Mouse (Mus musculus) ovary, postnatal 14 days (tissue): ENCODE data around the gene Eif2b3.
A peak's percentile ranks its signal among the peaks of the same experiment; 100 is the strongest.

Experiments
- DNase-seq: peaks from one replicate; pipeline ENCODE4 v3.0.0; 2022; ENCODE audit warnings: low spot score

Gene Eif2b3

DNA sequence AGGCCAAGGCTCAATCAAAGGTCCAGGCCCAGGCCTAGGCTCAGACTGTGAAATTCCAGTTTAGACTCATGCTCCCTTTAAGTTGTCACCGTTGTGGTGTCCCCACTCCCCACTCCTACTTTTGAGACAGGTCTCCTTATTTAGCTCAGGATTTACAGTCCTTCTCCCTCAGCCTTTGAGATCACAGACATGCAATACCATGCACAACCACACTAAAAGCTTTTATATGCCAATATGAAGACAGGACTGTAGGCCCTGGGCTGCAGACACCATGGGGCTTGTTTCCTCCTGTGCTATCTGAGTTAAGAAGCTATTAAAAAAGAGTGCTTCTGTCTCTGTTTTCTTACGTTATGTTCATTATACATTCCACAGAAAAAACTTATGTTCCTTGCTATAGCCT lies 1.5 kb upstream of the Eif2b3 start:
- no peak for DNase-seq

DNA sequence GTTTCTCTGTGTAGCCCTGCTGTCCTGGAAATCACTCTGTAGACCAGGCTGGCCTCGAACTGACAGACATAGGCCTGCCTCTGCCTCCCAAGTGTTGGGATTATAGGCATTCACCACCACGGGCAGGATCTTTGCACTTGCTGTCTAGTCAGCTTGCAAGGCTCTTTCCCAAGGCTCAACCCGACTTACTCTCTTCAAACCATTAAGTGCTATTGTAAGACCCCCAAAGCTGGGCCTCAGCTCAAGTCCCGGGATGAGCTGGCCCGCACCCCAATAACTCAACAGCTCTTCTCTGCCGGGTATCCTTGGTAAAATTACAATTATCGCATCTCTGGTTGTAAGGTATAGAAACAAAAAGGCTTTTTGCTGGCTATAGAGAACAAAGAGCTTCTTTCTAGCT lies 875 bp upstream of the Eif2b3 start:
- DNase-seq = no peak

DNA sequence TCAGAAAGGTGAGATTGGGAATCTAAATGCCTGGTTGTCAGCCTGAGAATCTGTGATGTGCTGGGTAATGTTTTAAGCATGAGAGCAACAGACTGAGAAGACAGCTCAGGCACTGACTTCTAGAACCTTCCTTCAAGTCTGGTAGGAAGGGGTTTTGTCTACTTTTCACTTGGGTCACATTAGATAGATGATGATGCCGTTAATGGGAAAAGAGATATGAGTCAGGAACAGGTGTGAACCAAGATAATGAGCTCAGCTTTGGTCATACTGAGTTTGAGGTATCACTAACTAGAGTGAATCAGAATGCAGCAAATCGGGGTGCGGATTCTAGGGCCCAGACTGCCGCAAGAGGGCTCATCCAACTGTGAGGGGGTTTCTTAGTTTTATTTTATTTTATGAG lies 4.3 kb downstream of the Eif2b3 start:
- no peak for DNase-seq

DNA sequence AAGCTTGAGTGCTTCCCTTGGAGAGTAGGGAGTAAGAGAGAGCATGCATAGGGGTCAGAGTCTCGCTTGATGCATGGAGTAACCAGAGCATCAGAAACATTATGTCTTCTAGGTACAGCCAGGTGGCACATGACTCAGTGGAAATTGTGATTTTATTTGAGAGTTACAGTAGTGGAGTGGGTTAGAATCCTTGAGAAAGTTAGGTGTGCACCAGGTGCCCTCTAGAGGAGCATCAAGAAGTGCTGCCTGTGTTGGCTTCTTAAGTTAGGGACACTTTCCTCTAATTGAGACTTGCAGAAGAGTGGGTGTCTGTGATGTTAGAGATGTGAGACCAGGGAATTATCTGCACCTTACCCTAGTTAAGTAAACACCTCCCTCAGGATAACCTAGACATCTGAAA lies 11.9 kb downstream of the Eif2b3 start:
- no peak for DNase-seq

DNA sequence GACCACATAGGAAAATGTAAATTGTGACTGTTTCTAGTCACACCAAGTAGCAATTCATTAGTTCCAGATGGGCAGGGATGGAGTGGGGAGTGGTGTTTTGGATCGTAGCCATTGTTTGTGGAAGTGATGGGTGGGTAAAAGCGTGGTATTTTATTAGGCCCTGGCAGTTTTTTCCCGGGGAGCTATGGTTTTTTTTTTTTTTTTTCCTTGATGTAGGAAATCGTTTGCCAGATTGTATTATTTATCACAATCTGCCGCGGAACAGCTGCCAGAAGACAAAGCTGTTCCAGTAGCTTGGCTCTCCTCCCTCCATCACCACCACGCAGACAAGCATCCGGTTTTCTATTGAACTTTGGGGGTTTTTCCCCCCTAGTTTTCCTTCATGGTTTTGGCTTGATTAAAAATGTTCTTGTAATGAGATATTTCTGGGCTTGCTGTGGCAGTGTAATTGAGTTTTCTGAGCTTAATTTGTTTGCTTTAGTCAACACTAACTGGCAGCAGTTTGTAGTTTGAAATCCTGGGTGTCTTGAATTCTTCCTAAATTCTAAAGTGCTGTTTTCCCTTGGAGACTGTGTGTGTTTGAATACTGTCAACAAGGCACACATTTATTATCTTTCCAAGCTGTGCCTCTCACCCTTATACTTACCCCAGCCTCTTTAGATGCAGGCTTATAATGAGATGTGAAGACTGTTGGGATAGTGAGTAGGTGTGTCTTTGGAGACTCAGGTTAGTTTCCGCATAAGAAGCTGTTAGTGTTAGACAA lies 20.9 kb downstream of the Eif2b3 start:
- DNase-seq = peak; percentile 44

DNA sequence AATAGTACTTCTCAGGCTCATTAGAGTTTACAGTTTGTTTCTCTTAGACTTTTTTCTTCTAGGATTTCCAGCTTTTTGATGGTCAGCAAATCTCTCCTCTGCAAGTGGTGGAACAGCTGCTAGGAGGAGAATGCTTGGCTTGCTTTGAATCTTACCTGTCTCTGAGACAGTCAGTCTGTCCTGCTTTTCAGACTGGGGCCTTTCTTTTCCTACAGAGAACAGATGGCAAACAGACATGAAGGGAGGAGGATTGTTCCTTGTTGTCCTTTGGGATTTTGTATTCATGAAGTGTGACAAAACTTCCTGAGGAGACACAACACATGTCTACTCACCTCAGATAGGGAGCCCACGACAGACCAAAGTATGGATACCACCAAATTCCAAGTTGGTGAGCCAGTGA lies 21.6 kb downstream of the Eif2b3 start:
- DNase-seq = no peak

DNA sequence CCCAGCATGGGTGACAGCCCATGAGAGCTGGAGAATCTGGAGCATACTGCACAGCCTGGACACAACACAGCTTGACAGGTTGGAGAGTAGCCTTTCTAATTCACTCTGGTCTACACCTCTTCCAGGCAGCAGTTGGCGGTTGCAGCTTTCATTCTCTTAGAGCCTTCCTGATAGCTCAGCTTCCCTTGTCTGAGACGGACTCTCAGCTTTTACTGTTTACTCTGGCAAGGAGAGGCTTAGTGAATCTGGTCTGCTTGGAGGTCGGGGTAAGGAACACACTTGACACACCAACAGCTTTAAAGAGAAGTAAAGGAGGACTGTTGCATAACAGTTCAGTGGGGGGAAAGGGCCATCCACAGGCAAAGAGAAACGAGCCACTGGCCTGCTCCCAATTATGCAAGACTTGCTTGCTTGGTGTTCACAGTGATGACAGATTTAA lies 22.1 kb downstream of the Eif2b3 start:
- peak; percentile 31 for DNase-seq

DNA sequence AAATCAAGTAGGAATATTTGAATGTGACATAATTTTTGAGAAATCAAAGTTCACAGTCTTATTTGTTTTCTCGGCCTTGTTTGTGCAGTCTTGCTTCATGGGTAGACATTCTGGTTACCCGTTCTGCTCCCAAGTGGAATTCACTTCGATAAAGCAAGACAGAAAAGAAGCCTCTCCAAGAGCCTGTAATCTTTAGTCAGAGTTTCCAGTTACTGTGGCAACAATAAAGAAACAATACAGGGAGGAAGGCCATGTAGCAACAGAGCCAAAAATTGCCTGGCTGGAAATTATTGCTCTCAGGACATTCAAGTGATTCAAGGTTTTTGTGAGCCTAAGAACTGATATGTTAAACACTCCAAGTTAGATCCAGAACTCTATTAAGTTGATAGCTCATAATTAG lies 29.6 kb downstream of the Eif2b3 start:
- DNase-seq = no peak

DNA sequence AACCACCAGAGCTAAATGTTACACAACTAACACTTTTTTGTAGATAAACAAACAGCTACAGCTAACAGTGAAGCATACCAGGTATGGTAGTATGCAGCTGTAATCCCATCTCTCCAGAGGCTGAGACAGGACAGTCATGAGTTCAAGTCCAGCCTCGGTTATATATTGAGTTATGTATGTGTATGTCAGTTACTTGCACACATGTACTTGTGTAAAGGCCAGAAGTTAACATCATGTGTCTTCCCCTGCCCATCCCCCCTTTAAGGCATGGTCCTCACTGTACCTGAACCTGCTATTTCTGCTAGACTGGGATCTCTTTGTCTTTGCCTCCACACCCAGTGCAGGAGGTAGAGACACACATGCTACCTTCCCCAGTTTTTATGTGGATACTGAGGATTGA lies 30.3 kb downstream of the Eif2b3 start:
- no peak for DNase-seq

DNA sequence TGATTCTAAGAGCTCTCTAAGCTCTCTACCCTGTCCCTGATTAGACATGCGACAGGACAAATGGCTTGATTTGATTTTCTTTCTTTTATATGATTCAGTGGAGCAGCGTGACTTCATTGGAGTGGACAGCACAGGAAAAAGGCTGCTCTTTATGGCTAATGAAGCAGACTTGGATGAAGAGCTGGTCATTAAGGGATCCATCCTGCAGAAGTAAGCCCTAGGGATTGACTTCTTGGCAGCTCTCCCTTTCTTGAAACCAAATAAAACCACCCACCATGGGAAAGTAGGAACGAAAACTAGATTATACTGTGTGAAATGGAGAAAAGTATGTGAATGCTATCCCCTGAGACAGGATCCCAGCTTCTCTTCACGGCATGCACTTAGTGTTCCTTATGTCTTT lies 33.4 kb downstream of the Eif2b3 start:
- no peak for DNase-seq

DNA sequence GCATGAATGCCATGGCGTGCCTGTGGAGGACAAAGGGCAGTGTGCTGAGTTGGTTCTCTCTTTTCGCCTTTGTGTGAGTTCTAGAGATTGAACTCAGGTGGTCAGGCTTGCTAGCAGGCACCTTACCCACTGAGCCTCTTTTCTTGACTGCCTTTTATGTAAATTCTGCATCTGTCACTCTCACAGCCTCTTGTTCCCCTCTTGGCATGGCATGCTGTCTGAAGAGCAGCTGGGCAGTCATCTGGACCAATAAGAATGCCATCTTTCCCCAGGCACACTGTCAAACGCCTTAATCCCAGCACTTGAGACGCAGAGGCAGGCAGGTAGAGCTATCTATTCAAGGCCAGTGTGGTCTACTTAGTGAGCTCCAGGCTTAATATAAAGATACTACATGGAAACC lies 34.8 kb downstream of the Eif2b3 start:
- no peak for DNase-seq

DNA sequence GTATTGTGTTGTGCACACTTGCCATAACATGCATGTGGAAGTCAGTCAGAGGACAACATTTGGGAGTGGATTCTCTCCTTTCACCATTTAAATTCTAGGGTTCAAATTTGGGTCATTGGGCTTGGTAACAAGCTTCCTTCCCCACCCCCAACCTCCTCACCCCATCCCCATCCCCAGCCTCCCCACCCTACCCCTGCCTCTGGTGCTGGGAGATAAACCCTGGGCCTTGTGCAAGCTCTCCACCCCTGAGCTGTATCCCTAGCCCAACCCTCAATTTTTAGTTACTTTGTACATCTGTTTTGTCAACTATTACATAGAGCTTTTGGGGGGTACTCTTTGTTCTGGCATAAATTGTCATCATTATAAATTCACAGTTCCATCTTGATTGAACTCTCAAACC lies 36.9 kb downstream of the Eif2b3 start:
- DNase-seq = no peak

DNA sequence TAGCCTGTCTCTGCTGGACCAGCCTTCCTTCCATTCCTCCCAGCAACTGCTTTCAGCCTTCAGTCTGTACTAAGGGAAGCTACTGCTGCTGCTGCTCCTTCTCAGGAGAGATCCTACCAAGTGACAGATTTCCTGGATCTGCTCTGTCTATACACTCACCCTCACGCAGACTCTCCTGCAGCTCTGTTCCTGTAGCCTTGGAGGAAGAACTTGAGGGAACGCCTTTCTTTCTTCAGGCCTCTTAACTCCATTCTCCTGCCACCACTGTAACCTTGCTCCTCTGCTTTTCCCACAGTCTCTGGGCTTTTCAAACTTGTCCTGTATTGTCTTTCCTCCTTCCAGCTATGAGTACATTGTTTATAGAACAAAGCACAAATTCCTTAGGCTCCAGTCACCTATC lies 37.3 kb downstream of the Eif2b3 start:
- no peak for DNase-seq

DNA sequence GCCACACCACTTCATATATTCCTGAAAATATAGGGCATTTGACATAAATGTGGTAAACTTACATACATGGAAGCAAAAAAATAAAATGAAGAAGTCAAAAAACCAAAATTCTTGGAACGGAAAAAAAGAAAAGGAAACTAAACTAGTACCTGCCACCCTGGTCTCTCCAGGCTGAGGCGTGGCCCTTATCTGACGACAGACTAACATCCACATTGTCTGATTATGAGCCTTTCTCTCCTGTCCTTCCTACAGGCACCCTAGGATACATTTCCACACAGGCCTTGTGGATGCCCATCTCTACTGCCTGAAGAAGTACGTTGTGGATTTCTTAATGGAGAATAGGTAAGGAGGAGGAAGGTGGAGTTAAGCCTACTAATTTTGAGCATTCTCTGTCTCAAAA lies 39.3 kb downstream of the Eif2b3 start:
- no peak for DNase-seq

DNA sequence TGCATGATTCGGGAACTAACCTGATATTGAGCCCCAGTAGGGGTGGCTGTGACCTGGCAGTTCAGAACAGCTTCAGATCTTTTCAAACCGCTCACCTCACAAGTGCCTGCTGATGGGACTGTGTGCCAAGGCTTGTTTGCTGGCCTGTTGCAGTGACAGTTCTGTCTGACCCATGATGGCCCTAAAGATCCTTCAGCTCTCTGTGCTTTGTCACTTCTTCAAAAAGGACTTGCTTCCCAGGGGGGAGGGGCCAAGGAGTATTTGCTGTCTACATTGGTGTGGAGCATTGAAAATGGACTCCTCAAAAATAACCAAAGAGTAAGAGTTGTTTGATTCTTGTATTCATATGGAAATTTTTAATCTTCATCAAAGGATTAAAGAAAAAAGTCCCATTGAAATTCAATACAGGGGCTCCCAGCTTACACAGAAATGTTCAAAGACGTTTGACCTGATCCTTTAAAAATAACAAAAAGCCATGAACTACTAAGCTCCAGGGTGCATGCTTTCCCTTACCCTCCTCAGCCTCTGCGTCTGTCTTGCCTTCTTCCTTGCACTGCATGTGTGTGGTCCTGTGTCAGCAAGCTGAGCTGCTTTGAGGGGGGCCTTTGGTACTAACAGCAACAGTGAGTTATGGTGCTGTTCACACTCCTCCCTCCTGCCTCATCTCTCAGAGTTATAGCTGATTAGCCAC lies 43.6 kb downstream of the Eif2b3 start:
- DNase-seq = no peak

DNA sequence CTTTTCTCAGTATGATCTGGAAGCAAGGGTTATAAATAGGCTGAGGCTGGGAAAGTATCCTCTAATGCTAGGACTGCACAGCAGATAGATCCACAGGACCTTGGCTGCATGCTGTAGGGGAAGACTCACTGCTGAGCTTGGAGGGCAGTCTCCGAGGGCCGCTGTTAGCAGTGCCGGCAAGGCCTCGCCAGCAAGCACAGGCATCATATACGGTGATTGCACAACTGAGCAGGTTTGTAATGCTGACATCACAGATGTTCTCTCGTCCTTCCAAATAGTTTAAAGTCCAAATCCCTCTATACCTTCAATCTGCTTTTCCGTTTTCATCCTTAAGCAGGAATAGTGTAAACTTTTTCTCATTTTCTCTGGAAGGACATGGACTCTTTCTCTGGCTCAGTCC lies 48.8 kb downstream of the Eif2b3 start:
- DNase-seq = no peak

DNA sequence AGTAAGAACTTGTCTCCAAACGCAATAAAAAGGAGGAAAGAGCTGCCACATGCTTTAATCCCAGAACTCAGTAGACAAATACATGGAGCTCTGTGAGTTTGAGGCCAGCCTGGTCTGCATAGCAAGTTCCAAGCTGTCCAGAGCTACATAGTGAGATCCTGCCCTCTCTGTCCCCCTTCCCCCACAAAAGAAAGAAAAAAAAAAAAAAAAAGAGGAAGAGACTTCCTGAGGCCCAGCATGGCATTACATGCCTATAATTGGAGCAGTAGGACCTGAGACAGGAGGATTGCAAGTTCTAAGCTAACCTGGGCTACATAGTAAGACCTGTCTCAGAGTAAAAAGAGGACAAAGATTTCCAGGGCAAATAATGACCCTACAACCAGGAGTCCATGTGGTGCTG lies 50.4 kb downstream of the Eif2b3 start:
- DNase-seq = no peak

DNA sequence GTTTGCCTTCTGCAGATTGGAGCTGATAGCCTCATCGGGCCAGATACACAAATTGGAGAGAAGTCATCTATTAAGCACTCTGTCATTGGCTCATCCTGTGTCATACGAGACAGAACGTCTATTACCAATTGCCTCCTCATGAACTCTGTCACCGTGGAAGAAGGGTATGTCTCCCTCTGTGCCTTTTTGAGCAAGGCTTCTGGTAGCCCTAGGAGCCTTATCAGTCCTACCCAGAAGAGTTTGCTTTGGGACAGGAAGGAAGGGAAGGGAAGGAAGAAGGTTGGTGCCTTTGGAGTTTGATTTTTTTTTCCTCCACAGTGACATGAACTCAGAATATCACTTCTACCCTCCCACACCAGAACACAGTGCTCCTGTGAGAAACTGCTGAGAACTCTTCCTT lies 51.4 kb downstream of the Eif2b3 start:
- no peak for DNase-seq

DNA sequence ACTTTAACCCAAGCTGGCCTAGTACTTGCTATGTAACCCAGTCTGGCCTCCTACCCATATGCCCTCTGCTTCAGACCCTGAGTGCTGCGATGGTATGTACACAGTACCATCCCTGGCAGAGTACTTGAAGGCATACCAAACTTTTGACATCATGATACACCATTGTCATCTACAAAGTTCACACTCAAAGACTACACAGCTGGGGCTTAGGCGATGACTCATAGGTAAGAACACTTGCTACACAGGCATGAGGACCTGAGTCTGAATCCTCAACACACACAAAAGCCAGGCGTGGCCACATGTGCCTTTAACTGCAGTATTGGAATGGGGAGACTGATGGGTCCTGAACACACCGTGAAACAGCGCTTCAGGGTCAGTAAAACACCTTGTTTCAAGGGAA lies 52.0 kb downstream of the Eif2b3 start:
- DNase-seq = no peak

DNA sequence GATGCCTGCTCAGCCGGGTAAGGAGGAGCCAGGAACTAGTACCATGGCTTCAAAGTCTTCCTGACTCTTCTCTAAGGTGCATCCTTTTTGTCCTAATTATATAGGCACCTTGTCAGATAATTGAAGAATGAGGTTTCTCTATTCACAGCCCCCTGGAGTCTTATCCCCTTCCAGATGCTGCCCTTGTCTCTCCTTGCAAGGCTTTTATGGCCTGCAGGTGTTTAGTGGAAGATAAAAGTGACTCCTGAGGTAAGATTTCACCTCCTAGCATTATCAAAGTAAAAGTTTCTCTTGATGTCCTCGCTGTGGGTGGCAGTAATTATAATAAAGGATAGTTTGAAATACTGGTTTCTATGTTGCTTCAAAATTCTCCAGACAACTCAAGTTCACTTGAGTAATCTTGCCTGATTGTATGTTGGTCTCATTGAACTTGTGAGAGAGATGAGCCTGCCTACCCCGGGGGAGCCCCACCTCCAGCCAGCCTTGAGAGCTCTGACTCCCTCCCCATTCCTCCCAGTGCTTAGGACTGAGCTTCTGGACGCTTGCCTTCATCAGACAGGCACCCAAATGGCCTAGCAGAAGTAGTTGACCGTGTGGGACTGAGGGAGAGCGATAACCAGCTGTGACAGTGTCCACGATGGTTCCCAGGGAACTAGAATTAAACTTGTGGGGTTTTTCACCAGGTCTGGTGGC lies 68.9 kb downstream of the Eif2b3 start:
- no peak for DNase-seq

DNA sequence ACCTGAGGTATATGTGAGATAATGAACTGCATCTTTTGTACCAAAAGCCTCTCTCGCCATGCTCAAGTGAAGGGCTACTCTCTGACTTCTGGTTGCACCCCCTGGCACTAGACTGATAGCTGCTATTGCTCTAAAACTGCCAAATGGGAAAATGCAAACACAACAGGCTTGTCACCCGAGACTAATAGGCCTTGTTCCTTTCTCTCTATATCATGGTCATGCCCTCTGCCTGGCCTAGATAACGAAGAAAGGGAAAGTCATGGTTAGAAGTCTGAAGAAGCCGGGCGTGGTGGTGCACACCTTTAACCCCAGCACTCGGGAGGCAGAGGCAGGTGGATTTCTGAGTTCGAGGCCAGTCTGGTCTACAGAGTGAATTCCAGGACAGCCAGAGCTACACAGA lies 71.4 kb downstream of the Eif2b3 start:
- DNase-seq = no peak

DNA sequence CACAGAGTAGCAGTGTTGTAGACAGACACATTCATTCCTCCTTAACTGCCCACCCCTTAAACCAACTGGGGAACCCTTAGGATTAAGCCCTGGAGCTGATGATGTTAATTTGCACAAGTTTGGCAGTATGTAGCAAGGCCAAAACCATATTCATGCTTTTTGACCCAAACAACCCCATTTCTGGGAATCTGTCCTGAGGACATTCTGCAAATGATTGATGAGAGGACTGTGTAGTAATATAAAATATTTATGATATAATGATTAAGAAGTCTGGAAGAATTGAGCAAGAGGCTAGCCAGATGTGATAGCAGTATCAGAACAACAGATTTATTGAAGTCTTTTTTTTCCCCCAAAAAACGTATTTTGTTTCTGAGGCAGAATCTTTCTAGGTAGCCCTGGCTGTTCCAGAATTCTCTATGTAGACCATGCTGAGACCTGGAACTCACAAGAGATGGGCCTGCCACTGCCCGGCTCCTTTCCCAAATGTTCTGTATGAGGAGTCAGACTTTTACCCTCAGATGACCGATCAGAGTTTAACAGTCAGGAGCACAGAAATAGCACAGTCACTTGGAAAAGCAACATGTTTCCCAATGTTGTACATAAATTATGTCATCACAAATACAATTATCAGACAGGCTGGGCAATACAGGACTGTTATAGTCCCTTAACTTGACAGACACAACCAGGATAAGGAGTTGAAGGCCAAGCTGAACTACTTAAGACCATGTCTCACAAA lies 75.6 kb downstream of the Eif2b3 start:
- DNase-seq = no peak
